25 mouse cellular contexts compared by ENCODE assay signal in genomic region chr16:24258991-24259390, GRCm38 (mm10).
"Had no signal": no experiment of that assay in that cellular context is flagged by ENCODE, and none has a peak within 500 bp of the region (broad histone marks: within the 10 kb centered on the region; RNA-seq: fewer than 3 reads in every experiment).

No protein-coding gene starts in this region.

- DNase-seq: cerebellum, adult 9-10 months; cerebellum, adult 9-11 months; cerebellum, postnatal 10 days; cerebellum, postnatal 14 days; cerebellum, postnatal 25 days; cerebellum, postnatal 36 days; embryo, embryonic 11 days; forebrain, postnatal 0 days; gastrocnemius, adult 2 months; gastrocnemius, postnatal 10 days; gastrocnemius, postnatal 14 days; gastrocnemius, postnatal 25 days; gastrocnemius, postnatal 36 days; heart, adult 11 months; heart, adult 18-20 months; heart, adult 2 months had no signal

- H3K4me3 ChIP-seq: embryonic facial prominence, embryonic 10.5 days; embryonic facial prominence, embryonic 12.5 days; embryonic facial prominence, embryonic 13.5 days; embryonic facial prominence, embryonic 15.5 days; erythroblast, embryonic 14.5 days; forebrain, embryonic 10.5 days; forebrain, embryonic 12.5 days; forebrain, embryonic 13.5 days; forebrain, embryonic 15.5 days; gastrocnemius, adult 2 months; heart, adult 2 months had no signal

- H3K9me3 ChIP-seq: embryonic facial prominence, embryonic 10.5 days; embryonic facial prominence, embryonic 12.5 days; embryonic facial prominence, embryonic 13.5 days; embryonic facial prominence, embryonic 15.5 days; forebrain, embryonic 10.5 days; forebrain, embryonic 12.5 days; forebrain, embryonic 13.5 days; forebrain, embryonic 15.5 days had no signal

- H3K4me1 ChIP-seq: embryonic facial prominence, embryonic 10.5 days; embryonic facial prominence, embryonic 12.5 days; embryonic facial prominence, embryonic 13.5 days; embryonic facial prominence, embryonic 15.5 days; forebrain, embryonic 10.5 days; forebrain, embryonic 12.5 days; forebrain, embryonic 15.5 days had no signal

- H3K27me3 ChIP-seq: embryonic facial prominence, embryonic 12.5 days; embryonic facial prominence, embryonic 13.5 days; embryonic facial prominence, embryonic 15.5 days; forebrain, embryonic 12.5 days; forebrain, embryonic 13.5 days; forebrain, embryonic 15.5 days had no signal

- H3K36me3 ChIP-seq: embryonic facial prominence, embryonic 10.5 days; embryonic facial prominence, embryonic 12.5 days; embryonic facial prominence, embryonic 13.5 days; embryonic facial prominence, embryonic 15.5 days; forebrain, embryonic 10.5 days; forebrain, embryonic 12.5 days; forebrain, embryonic 15.5 days had no signal

- H3K27ac ChIP-seq: embryonic facial prominence, embryonic 10.5 days; embryonic facial prominence, embryonic 12.5 days; embryonic facial prominence, embryonic 13.5 days; embryonic facial prominence, embryonic 15.5 days; forebrain, embryonic 10.5 days; forebrain, embryonic 12.5 days; forebrain, embryonic 13.5 days; forebrain, embryonic 15.5 days; gastrocnemius, adult 2 months; heart, adult 2 months had no signal
